Mouse (Mus musculus) megakaryocyte, embryonic 14.5 days (primary cell): Measurements from ENCODE around the gene Mcm10. TPM values are rescaled to one million over a fixed set of nuclear protein-coding genes. Genes with fewer than 3 reads are reported as not detected.

ENCODE experiments used
- H3K27me3 ChIP-seq: replicated peaks from 2 replicates; pipeline ENCODE3; 2012; ENCODE audit warnings: inconsistent platforms
- H3K36me3 ChIP-seq: replicated peaks from 2 replicates; pipeline ENCODE3; 2012; ENCODE audit warnings: low read length, inconsistent platforms, mixed read lengths
- H3K4me1 ChIP-seq: 2 replicates; pipeline ENCODE4 v1.6.1; 2012; ENCODE audit warnings: inconsistent platforms
- H3K4me3 ChIP-seq: replicated peaks from 2 replicates; pipeline ENCODE3; 2012; ENCODE audit warnings: moderate library complexity, mild to moderate bottlenecking, inconsistent platforms
- H3K9me3 ChIP-seq: 2 replicates; pipeline ENCODE4 v1.6.1; 2012; ENCODE audit warnings: inconsistent platforms
- FLI1 ChIP-seq: IDR thresholded peaks from 2 replicates; pipeline ENCODE4 v1.6.1; 2012; ENCODE audit warnings: low read length, inconsistent platforms, mixed read lengths
- GATA1 ChIP-seq: IDR thresholded peaks from 3 replicates; pipeline ENCODE4 v1.6.1; 2012; ENCODE audit warnings: mixed read lengths, low read length, inconsistent platforms, borderline replicate concordance
- polyA plus RNA-seq: library from polyadenylated mRNA; stranded (reverse); fragments of >175 nt; gene quantifications from 2 replicates; pipeline ENCODE4 v1.2.3, GENCODE M21; 2012; ENCODE audit warnings: low replicate concordance; ENCODE audit not compliant: insufficient read depth

Gene Mcm10
- polyA plus RNA-seq, 1 experiment, result 6.6 TPM

GRCm38 (mm10) chr2:5016922-5017321 is 4.3 kb upstream of the Mcm10 start:
- Histone ChIP-seq H3K36me3 (peaks cover 54% of the 10 kb centered on the region), H3K27me3 (no peaks in the 10 kb centered on the region)
- no peak for TF ChIP-seq FLI1
- TF ChIP-seq GATA1, result no peak

GRCm38 (mm10) chr2:5015527-5015926 is 2.9 kb upstream of the Mcm10 start:
- no peak overlapping the region for H3K4me3 ChIP-seq
- peaks cover 45% of the 10 kb centered on the region for H3K36me3 ChIP-seq
- H3K9me3 ChIP-seq, result no peaks in the 10 kb centered on the region
- H3K27me3 ChIP-seq, result no peaks in the 10 kb centered on the region
- no peak for TF ChIP-seq FLI1
- no peak for TF ChIP-seq GATA1
- peaks cover 47% of the 10 kb centered on the region for H3K4me1 ChIP-seq

More at GRCm38 (mm10) chr2:5016922-5017321, 4.3 kb upstream of the Mcm10 start:
- no peaks in the 10 kb centered on the region for H3K9me3 ChIP-seq
- H3K4me3 ChIP-seq, result no peak overlapping the region
- peaks cover 33% of the 10 kb centered on the region for H3K4me1 ChIP-seq

GRCm38 (mm10) chr2:5014616-5015015 is 2.0 kb upstream of the Mcm10 start:
- Histone ChIP-seq H3K36me3 (peaks cover 42% of the 10 kb centered on the region), H3K27me3 (no peaks in the 10 kb centered on the region), H3K9me3 (no peaks in the 10 kb centered on the region), H3K4me1 (peaks cover 50% of the 10 kb centered on the region), H3K4me3 (no peak overlapping the region)
- no peak for TF ChIP-seq FLI1
- TF ChIP-seq GATA1, result no peak

GRCm38 (mm10) chr2:5011898-5012490 is 597 bp downstream of the Mcm10 start:
- Histone ChIP-seq H3K4me1 (peaks cover 50% of the 10 kb centered on the region), H3K4me3 (peak overlapping the region; percentile 94), H3K9me3 (no peaks in the 10 kb centered on the region), H3K27me3 (no peaks in the 10 kb centered on the region), H3K36me3 (peaks cover 45% of the 10 kb centered on the region)
- TF ChIP-seq GATA1, result no peak
- no peak for TF ChIP-seq FLI1

- H3K9me3 ChIP-seq, result no peaks in the 10 kb centered on the region
- no peaks in the 10 kb centered on the region for H3K27me3 ChIP-seq
- TF ChIP-seq FLI1 (no peak), GATA1 (no peak)
- H3K4me3 ChIP-seq, result no peak overlapping the region
- H3K4me1 ChIP-seq, result peaks cover 26% of the 10 kb centered on the region
- H3K36me3 ChIP-seq, result peaks cover 77% of the 10 kb centered on the region
Measured at GRCm38 (mm10) chr2:5007107-5007506, 5.5 kb downstream of the Mcm10 start.

GRCm38 (mm10) chr2:5001266-5001665 is 11.3 kb downstream of the Mcm10 start:
- no peak overlapping the region for H3K4me3 ChIP-seq
- no peaks in the 10 kb centered on the region for H3K9me3 ChIP-seq
- H3K4me1 ChIP-seq, result peaks cover 15% of the 10 kb centered on the region
- peaks cover 96% of the 10 kb centered on the region for H3K36me3 ChIP-seq
- no peaks in the 10 kb centered on the region for H3K27me3 ChIP-seq
- TF ChIP-seq GATA1 (no peak), FLI1 (no peak)

GRCm38 (mm10) chr2:4998905-4999304 is 13.7 kb downstream of the Mcm10 start:
- Histone ChIP-seq H3K4me1 (peaks cover 15% of the 10 kb centered on the region), H3K36me3 (peaks cover 98% of the 10 kb centered on the region), H3K9me3 (no peaks in the 10 kb centered on the region), H3K4me3 (no peak overlapping the region), H3K27me3 (no peaks in the 10 kb centered on the region)
- TF ChIP-seq GATA1 (no peak), FLI1 (no peak)

GRCm38 (mm10) chr2:4996421-4996824 is 16.2 kb downstream of the Mcm10 start:
- TF ChIP-seq GATA1 (no peak), FLI1 (no peak)
- H3K4me3 ChIP-seq, result no peak overlapping the region
- no peaks in the 10 kb centered on the region for H3K9me3 ChIP-seq
- peaks cover 2% of the 10 kb centered on the region for H3K4me1 ChIP-seq
- H3K27me3 ChIP-seq, result no peaks in the 10 kb centered on the region
- peaks cover 97% of the 10 kb centered on the region for H3K36me3 ChIP-seq

GRCm38 (mm10) chr2:4995646-4996045 is 16.9 kb downstream of the Mcm10 start:
- H3K36me3 ChIP-seq, result peaks cover 97% of the 10 kb centered on the region
- H3K27me3 ChIP-seq, result no peaks in the 10 kb centered on the region
- no peak for TF ChIP-seq GATA1
- no peak for TF ChIP-seq FLI1
- no peaks in the 10 kb centered on the region for H3K4me1 ChIP-seq
- H3K9me3 ChIP-seq, result no peaks in the 10 kb centered on the region
- H3K4me3 ChIP-seq, result no peak overlapping the region

GRCm38 (mm10) chr2:4994436-4994835 is 18.2 kb downstream of the Mcm10 start:
- TF ChIP-seq FLI1, result no peak
- no peak for TF ChIP-seq GATA1
- Histone ChIP-seq H3K36me3 (peaks cover 97% of the 10 kb centered on the region), H3K4me1 (no peaks in the 10 kb centered on the region), H3K9me3 (no peaks in the 10 kb centered on the region), H3K4me3 (no peak overlapping the region), H3K27me3 (no peaks in the 10 kb centered on the region)

- Histone ChIP-seq H3K27me3 (no peaks in the 10 kb centered on the region), H3K4me1 (no peaks in the 10 kb centered on the region), H3K4me3 (no peak overlapping the region), H3K9me3 (no peaks in the 10 kb centered on the region), H3K36me3 (peaks cover 88% of the 10 kb centered on the region)
- TF ChIP-seq GATA1 (no peak), FLI1 (no peak)
Measured at GRCm38 (mm10) chr2:4993584-4993983, 19.0 kb downstream of the Mcm10 start.
